Mouse (Mus musculus): ENCODE results near the gene Dab1.

DNA sequence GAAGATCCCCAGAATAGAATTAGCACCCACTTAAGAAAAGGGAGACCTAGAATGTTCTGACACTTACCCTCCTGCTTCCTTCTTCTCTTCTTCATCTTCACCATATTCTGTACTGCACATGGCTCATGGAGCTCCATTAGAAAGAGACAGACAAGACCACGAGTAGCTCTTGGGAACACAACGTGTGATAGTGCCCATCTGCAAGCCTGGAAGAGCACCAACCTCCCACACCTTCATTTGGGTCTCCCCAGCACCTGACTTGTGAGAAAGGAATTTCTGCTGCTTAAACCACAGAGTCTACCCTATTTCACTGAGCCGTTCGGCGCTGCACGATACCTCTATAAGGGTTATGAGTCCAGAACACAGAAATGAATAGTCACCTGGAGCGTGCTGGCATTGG lies 977.8 kb downstream of the Dab1 start:
- TF ChIP-seq CTCF (IDR thresholded peaks at IDR 0.05; ENCODE audit: insufficient read depth, low read depth, low read length) (no peak), POLR2A (IDR thresholded peaks at IDR 0.05; ENCODE audit: insufficient read depth, low read depth, low read length) (no peak)

Data from olfactory bulb, adult 2 months (tissue).